Mouse (Mus musculus): ENCODE results near the gene Prox2. TPM values are rescaled to one million over a fixed set of nuclear protein-coding genes. Genes with fewer than 3 reads are reported as not detected.

Gene Prox2
- polyA plus RNA-seq (2012; rRNA removed): 1.1 TPM in 2 replicates

GRCm38 (mm10) chr12:85110698-85111592, at the start of gene Prox2, which contains the start of gene Dlst:
Gene Prox2, minus strand, starts transcription at chr12:85110759.
Gene Dlst, plus strand, starts transcription at chr12:85110833.

GRCm38 (mm10) chr12:85151002-85151774, 40.6 kb upstream of the Prox2 start, which contains the start of gene Rps6kl1:
Gene Rps6kl1, minus strand, starts transcription at chr12:85151264.

Other genes with a start within 250 kb of the Prox2 start
- 1.00 and 2.7 TPM in 2 replicates for gene Ltbp2, start 234.2 kb downstream of the Prox2 start, polyA plus RNA-seq (2012; rRNA removed)
- gene Fcf1, start 139.9 kb downstream of the Prox2 start, polyA plus RNA-seq (2012; rRNA removed): 128 and 148 TPM in 2 replicates
- 43.6 and 46.9 TPM in 2 replicates for gene Arel1, start 139.9 kb downstream of the Prox2 start, polyA plus RNA-seq (2012; rRNA removed)
- gene Ylpm1, start 114.4 kb downstream of the Prox2 start, polyA plus RNA-seq (2012; rRNA removed): 59.8 and 64.4 TPM in 2 replicates
- 157 TPM in 2 replicates for gene Dlst, start 74 bp upstream of the Prox2 start, polyA plus RNA-seq (2012; rRNA removed)
- 23.3 and 23.5 TPM in 2 replicates for gene Rps6kl1, start 40.5 kb upstream of the Prox2 start, polyA plus RNA-seq (2012; rRNA removed)
- gene Pgf, start 67.0 kb upstream of the Prox2 start, polyA plus RNA-seq (2012; rRNA removed): 4.5 and 8.0 TPM in 2 replicates
- gene Eif2b2, start 108.7 kb upstream of the Prox2 start, polyA plus RNA-seq (2012; rRNA removed): 122 and 135 TPM in 2 replicates
- gene Mlh3, start 159.8 kb upstream of the Prox2 start, polyA plus RNA-seq (2012; rRNA removed): 9.2 and 9.8 TPM in 2 replicates
- gene Acyp1, start 177.7 kb upstream of the Prox2 start, polyA plus RNA-seq (2012; rRNA removed): 39.1 and 50.3 TPM in 2 replicates
- 0.54 and 0.61 TPM in 2 replicates for gene Zc2hc1c, start 177.8 kb upstream of the Prox2 start, polyA plus RNA-seq (2012; rRNA removed)
- gene Nek9, start 228.6 kb upstream of the Prox2 start, polyA plus RNA-seq (2012; rRNA removed): 35.2 and 36.0 TPM in 2 replicates

Measured in central nervous system, embryonic 14 days (tissue).